Mouse (Mus musculus): ENCODE results near the gene Ly6g5c. TPM values are rescaled to one million over a fixed set of nuclear protein-coding genes. Genes with fewer than 3 reads are reported as not detected.

Gene Ly6g5c
- total and polyA plus RNA-seq, 2 experiments from 2014 or later: not detected

DNA sequence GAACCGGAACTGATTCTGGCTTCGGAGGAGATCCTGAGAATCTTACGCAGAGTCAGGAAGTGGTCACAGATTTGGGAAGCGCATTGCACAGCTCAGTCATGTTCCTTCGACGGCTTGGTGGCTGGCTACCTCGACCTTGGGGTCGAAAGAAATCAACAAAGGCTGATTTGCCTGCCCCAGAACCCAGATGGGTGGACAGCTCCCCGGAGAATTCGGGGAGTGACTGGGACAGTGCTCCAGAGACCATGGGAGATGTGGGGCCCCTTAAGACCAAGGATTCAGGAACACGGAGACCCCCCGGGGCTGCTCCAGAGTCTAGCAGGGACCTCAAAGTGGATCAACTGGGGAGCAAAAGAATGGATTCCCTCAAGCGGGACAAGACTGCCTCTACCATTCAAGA, 18.9 kb downstream of the Ly6g5c start:
- H3K4me1 ChIP-seq (ENCODE audit: insufficient read depth, low read length): peaks cover 13% of the 10 kb centered on the region
- peak overlapping the region; percentile 69 for H3K4me3 ChIP-seq (ENCODE audit: low read depth, low read length)
- H3K9me3 ChIP-seq (ENCODE audit: low read length): no peaks in the 10 kb centered on the region
- no peak overlapping the region; the same call in 1 of the 2 replicates for H3K27ac ChIP-seq (ENCODE audit: low read depth, low read length)
- no peaks in the 10 kb centered on the region for H3K27me3 ChIP-seq (ENCODE audit: insufficient read depth, low read length)
- peak overlapping the region; percentile 88 for H3K4me2 ChIP-seq (ENCODE audit: low read depth, low read length, poor library complexity, severe bottlenecking)
- 68% methylated on average over 13 of the region's 13 CpGs for WGBS
- peaks cover 13% of the 10 kb centered on the region for H3K36me3 ChIP-seq (ENCODE audit: insufficient read depth, low read length)
- ATAC-seq (ENCODE audit: low FRiP score): no peak
- H3K9ac ChIP-seq (replicated peaks; ENCODE audit: low read length, poor library complexity, severe bottlenecking): peak overlapping the region; percentile 84
- DNase-seq (ENCODE audit: low spot score): no peak
- TF ChIP-seq CTCF (IDR thresholded peaks at IDR 0.05): no peak

DNA sequence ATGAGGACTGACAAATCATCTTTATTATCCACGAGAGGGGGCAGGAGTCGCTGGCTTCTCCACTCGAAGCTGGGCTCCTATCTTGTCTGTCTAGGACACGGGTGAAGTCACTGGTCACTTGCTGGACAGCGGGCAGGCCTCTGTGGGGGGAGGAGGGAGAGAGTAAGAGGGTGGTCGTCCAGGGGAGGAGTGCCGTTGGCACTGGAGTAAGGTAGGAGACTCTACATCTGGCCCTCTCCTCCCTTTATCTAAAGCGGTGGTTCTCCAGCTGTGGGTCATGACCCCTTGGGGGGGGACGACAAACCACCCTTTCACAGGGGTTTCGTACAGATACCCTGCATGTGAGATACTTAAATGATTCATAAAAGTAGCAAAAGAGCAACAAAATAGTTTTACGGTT, 20.9 kb downstream of the Ly6g5c start:
- H3K27me3 ChIP-seq (ENCODE audit: insufficient read depth, low read length): no peaks in the 10 kb centered on the region
- DNase-seq (ENCODE audit: low spot score): no peak
- ATAC-seq (ENCODE audit: low FRiP score): no peak
- peaks cover 13% of the 10 kb centered on the region for H3K36me3 ChIP-seq (ENCODE audit: insufficient read depth, low read length)
- no peaks in the 10 kb centered on the region for H3K9me3 ChIP-seq (ENCODE audit: low read length)
- no peak overlapping the region for H3K27ac ChIP-seq (ENCODE audit: low read depth, low read length)
- H3K4me3 ChIP-seq (ENCODE audit: low read depth, low read length): no peak overlapping the region
- H3K4me1 ChIP-seq (ENCODE audit: insufficient read depth, low read length): peaks cover 13% of the 10 kb centered on the region
- no peak overlapping the region for H3K9ac ChIP-seq (replicated peaks; ENCODE audit: low read length, poor library complexity, severe bottlenecking)
- H3K4me2 ChIP-seq (ENCODE audit: low read depth, low read length, poor library complexity, severe bottlenecking): no peak overlapping the region
- no peak for TF ChIP-seq CTCF (IDR thresholded peaks at IDR 0.05)
- 68% methylated on average over 11 of the region's 11 CpGs for WGBS

GRCm38 (mm10) chr17:35131038-35131437, 23.0 kb downstream of the Ly6g5c start:
- Histone ChIP-seq H3K36me3 (ENCODE audit: insufficient read depth, low read length) (0 out of 2 replicates have a peak, but pooled peaks cover 7% of the 10 kb centered on the region), H3K4me3 (ENCODE audit: low read depth, low read length) (no peak overlapping the region), H3K27me3 (ENCODE audit: insufficient read depth, low read length) (no peaks in the 10 kb centered on the region), H3K4me2 (ENCODE audit: low read depth, low read length, poor library complexity, severe bottlenecking) (no peak overlapping the region), H3K9ac (replicated peaks; ENCODE audit: low read length, poor library complexity, severe bottlenecking) (no peak overlapping the region), H3K4me1 (ENCODE audit: insufficient read depth, low read length) (peaks cover 13% of the 10 kb centered on the region), H3K27ac (ENCODE audit: low read depth, low read length) (no peak overlapping the region), H3K9me3 (ENCODE audit: low read length) (no peaks in the 10 kb centered on the region)
- TF ChIP-seq CTCF (IDR thresholded peaks at IDR 0.05): no peak
- no peak for ATAC-seq (ENCODE audit: low FRiP score)
- no peak for DNase-seq (ENCODE audit: low spot score)
- 89% methylated on average over 8 of the region's 8 CpGs for WGBS

- 86% methylated on average over 15 of the region's 15 CpGs for WGBS
- H3K9me3 ChIP-seq (ENCODE audit: low read length): no peaks in the 10 kb centered on the region
- no peak within 1 kb of the TSS for H3K27ac ChIP-seq (ENCODE audit: low read depth, low read length)
Measured at GRCm38 (mm10) chr17:35131500-35132173, 23.6 kb downstream of the Ly6g5c start, which contains the start of gene Apom. Apom (minus strand) TSS chr17:35132050.

GRCm38 (mm10) chr17:35132174-35132560, 24.1 kb downstream of the Ly6g5c start:
- 78% methylated on average over 3 of the region's 3 CpGs for WGBS
- H3K27ac ChIP-seq (ENCODE audit: low read depth, low read length): no peak overlapping the region
- no peak for TF ChIP-seq CTCF (IDR thresholded peaks at IDR 0.05)

More at GRCm38 (mm10) chr17:35131500-35132173, 23.6 kb downstream of the Ly6g5c start, which contains the start of gene Apom:
- Histone ChIP-seq H3K4me1 (ENCODE audit: insufficient read depth, low read length) (peaks cover 12% of the 10 kb centered on the region), H3K9ac (replicated peaks; ENCODE audit: low read length, poor library complexity, severe bottlenecking) (no peak within 1 kb of the TSS), H3K4me2 (ENCODE audit: low read depth, low read length, poor library complexity, severe bottlenecking) (no peak within 1 kb of the TSS), H3K27me3 (ENCODE audit: insufficient read depth, low read length) (no peaks in the 10 kb centered on the region), H3K4me3 (ENCODE audit: low read depth, low read length) (no peak within 1 kb of the TSS), H3K36me3 (ENCODE audit: insufficient read depth, low read length) (0 out of 2 replicates have a peak, but pooled peaks cover 7% of the 10 kb centered on the region)
- no peak for ATAC-seq (ENCODE audit: low FRiP score)
- no peak for TF ChIP-seq CTCF (IDR thresholded peaks at IDR 0.05)
- DNase-seq (ENCODE audit: low spot score): no peak

GRCm38 (mm10) chr17:35133517-35133916, 25.4 kb downstream of the Ly6g5c start:
- no peaks in the 10 kb centered on the region for H3K9me3 ChIP-seq (ENCODE audit: low read length)
- H3K9ac ChIP-seq (replicated peaks; ENCODE audit: low read length, poor library complexity, severe bottlenecking): no peak overlapping the region
- TF ChIP-seq CTCF (IDR thresholded peaks at IDR 0.05): no peak
- DNase-seq (ENCODE audit: low spot score) (no peak), ATAC-seq (ENCODE audit: low FRiP score) (no peak)
- H3K27ac ChIP-seq (ENCODE audit: low read depth, low read length): no peak overlapping the region
- H3K4me3 ChIP-seq (ENCODE audit: low read depth, low read length): no peak overlapping the region
- no peaks in the 10 kb centered on the region for H3K4me1 ChIP-seq (ENCODE audit: insufficient read depth, low read length)
- H3K36me3 ChIP-seq (ENCODE audit: insufficient read depth, low read length): peaks cover 10% of the 10 kb centered on the region
- H3K4me2 ChIP-seq (ENCODE audit: low read depth, low read length, poor library complexity, severe bottlenecking): no peak overlapping the region
- 87% methylated on average over 7 of the region's 7 CpGs for WGBS
- no peaks in the 10 kb centered on the region for H3K27me3 ChIP-seq (ENCODE audit: insufficient read depth, low read length)

More at GRCm38 (mm10) chr17:35132174-35132560, 24.1 kb downstream of the Ly6g5c start:
- Histone ChIP-seq H3K9ac (replicated peaks; ENCODE audit: low read length, poor library complexity, severe bottlenecking) (no peak overlapping the region), H3K4me2 (ENCODE audit: low read depth, low read length, poor library complexity, severe bottlenecking) (no peak overlapping the region), H3K4me1 (ENCODE audit: insufficient read depth, low read length) (peaks cover 6% of the 10 kb centered on the region), H3K4me3 (ENCODE audit: low read depth, low read length) (no peak overlapping the region), H3K36me3 (ENCODE audit: insufficient read depth, low read length) (0 out of 2 replicates have a peak, but pooled peaks cover 7% of the 10 kb centered on the region), H3K27me3 (ENCODE audit: insufficient read depth, low read length) (no peaks in the 10 kb centered on the region), H3K9me3 (ENCODE audit: low read length) (no peaks in the 10 kb centered on the region)
- DNase-seq (ENCODE audit: low spot score) (no peak), ATAC-seq (ENCODE audit: low FRiP score) (no peak)

Data from midbrain, postnatal 0 days (tissue).